Mouse (Mus musculus): ENCODE data around the gene Mrpl2.
A peak's percentile ranks its signal among the peaks of the same experiment; 100 is the strongest.

The Mrpl2 gene

GRCm38 (mm10) chr17:46667712-46668111 lies 21.7 kb downstream of the Mrpl2 start:
- no peak for DNase-seq (ENCODE audit: low spot score)

- no peak for DNase-seq (ENCODE audit: low spot score)
These were observed 23.9 kb downstream of the Mrpl2 start for GRCm38 (mm10) chr17:46669911-46670310.

GRCm38 (mm10) chr17:46673850-46674529 lies 28.0 kb downstream of the Mrpl2 start, which contains the start of gene Rrp36:
Rrp36 (minus strand) TSS chr17:46674352.
- peak; percentile 97 for DNase-seq (ENCODE audit: low spot score)

- DNase-seq (ENCODE audit: low spot score) = no peak
These were observed 28.7 kb downstream of the Mrpl2 start for GRCm38 (mm10) chr17:46674530-46675283.

GRCm38 (mm10) chr17:46678416-46678815 lies 32.4 kb downstream of the Mrpl2 start, which contains the start of gene Mea1:
Mea1 (plus strand) TSS chr17:46678793.
- DNase-seq (ENCODE audit: low spot score) = no peak

- DNase-seq (ENCODE audit: low spot score) = no peak
These were observed 32.9 kb downstream of the Mrpl2 start for GRCm38 (mm10) chr17:46678911-46679310.

- peak; percentile 57 for DNase-seq (ENCODE audit: low spot score)
These were observed 34.1 kb downstream of the Mrpl2 start for GRCm38 (mm10) chr17:46679843-46680759.

GRCm38 (mm10) chr17:46680760-46681373 lies 34.8 kb downstream of the Mrpl2 start, which contains the start of gene Klhdc3:
Klhdc3 (minus strand) TSS chr17:46680914.
- DNase-seq (ENCODE audit: low spot score) = peak; percentile 99

- no peak for DNase-seq (ENCODE audit: low spot score)
These were observed 35.6 kb downstream of the Mrpl2 start for GRCm38 (mm10) chr17:46681466-46682118.

- DNase-seq (ENCODE audit: low spot score) = no peak
These were observed 36.8 kb downstream of the Mrpl2 start for GRCm38 (mm10) chr17:46682654-46683389.

- no peak for DNase-seq (ENCODE audit: low spot score)
These were observed 39.9 kb downstream of the Mrpl2 start for GRCm38 (mm10) chr17:46685913-46686312.

- no peak for DNase-seq (ENCODE audit: low spot score)
These were observed 44.6 kb downstream of the Mrpl2 start for GRCm38 (mm10) chr17:46690665-46691064.

GRCm38 (mm10) chr17:46691390-46691789 lies 45.4 kb downstream of the Mrpl2 start:
- DNase-seq (ENCODE audit: low spot score) = no peak

- no peak for DNase-seq (ENCODE audit: low spot score)
These were observed 48.6 kb downstream of the Mrpl2 start for GRCm38 (mm10) chr17:46694517-46695063.

- DNase-seq (ENCODE audit: low spot score) = no peak
These were observed 52.5 kb downstream of the Mrpl2 start for GRCm38 (mm10) chr17:46698515-46698914.

GRCm38 (mm10) chr17:46699245-46699644 lies 53.2 kb downstream of the Mrpl2 start:
- DNase-seq (ENCODE audit: low spot score) = no peak
